Mouse (Mus musculus) embryo, embryonic 10.5 days (tissue): ENCODE data around the gene Klhl12.
A peak's percentile ranks its signal among the peaks of the same experiment; 100 is the strongest.
"Not testable (repeated sequence)": the region's sequence is repeated elsewhere in the genome, so short reads cannot be mapped to it uniquely, and the experiment has no call there.

Experiments
- DNase-seq: peaks from one replicate; pipeline ENCODE4 v3.0.0-alpha.2; 2015; ENCODE audit warnings: low spot score

The Klhl12 gene

DNA sequence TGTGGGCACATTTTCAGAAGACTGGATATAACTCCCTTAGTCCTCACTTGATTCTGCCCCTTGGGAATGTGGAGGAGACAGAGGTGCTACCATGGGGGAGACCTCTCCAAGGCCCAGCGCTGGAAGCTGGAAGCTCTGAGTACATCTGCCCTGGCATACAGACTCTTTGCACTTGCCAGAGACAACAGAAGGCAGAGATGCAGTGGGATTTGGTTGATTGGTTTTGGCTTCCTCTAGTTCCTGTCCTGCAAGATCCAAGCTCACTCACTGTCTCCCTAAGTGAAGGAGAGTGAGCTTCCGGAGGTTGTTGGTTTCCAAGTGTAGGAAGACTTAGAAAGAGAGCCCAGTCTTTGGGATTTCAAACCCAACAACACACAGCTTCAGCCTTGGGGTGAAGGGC lies 60.6 kb downstream of the Klhl12 start:
- DNase-seq, result no peak

DNA sequence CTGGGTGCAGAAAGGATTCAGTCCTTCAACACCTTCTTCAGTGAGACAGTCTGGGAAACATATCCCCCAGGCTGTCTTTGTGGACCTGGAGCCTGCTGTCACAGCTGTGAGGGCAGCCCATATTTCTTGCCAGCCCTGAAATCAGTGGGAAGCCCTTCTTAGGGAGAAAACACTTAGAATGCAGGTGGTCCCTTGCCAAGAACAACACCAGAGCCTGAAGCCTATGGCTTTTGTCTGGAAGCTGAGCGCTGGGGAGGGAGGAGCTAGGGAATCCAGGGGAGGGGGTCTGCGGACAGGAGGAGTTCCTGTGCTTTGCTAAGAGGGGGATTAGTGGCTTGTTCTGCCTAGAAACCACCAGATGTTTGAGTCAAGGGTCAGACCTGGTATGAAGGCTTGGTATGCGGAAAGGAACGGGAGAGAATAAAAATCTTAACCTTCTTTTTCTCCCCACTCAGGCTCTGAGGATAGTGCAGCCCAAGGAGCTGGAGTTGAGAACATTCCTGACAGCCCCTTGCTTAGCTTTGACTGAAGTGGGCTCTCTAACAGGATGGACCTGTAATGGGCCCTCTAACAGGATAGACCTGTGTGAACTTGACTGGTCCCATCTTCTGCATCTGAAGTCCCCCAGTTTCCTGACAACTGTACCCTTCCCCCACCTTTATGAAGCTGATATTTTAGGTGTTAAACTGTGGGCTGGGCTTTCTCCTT lies 61.3 kb downstream of the Klhl12 start:
- peak; percentile 78 for DNase-seq

DNA sequence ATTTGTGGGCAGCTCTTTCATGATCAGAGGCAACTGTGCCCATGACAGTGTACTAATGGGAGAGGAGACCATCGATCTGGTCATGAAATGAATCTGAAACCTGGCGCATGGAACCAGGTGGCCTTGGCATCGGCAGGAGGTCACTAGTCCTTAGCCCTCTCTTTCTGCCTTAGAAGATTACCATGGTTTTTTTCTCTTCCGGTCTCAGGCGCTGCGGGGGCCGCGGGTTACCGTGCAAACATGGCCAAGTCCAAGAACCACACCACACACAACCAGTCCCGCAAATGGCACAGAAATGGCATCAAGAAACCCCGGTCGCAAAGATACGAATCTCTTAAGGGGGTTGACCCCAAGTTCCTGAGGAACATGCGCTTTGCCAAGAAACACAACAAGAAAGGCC lies 62.5 kb downstream of the Klhl12 start:
- not testable (repeated sequence) for DNase-seq

DNA sequence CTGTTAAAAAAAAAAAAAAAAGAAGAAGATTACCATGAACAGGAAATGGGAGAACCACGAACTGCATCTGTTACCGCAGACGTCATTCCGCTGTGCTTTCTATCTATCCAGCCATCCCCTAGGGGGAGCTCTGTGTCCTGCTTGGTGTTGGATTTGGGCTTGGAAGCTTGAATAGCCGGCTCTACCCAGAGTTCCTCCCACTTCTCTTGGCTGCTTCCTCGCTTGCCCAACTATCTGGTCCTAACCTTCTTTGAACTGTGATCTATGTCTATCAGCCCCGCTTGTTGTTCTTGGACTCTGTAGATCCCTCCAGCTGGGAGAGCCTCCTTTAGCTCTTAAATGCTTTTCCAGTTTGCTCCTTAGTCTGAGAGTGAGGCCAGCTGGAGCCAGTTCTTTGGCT lies 63.3 kb downstream of the Klhl12 start:
- peak; percentile 90 for DNase-seq

DNA sequence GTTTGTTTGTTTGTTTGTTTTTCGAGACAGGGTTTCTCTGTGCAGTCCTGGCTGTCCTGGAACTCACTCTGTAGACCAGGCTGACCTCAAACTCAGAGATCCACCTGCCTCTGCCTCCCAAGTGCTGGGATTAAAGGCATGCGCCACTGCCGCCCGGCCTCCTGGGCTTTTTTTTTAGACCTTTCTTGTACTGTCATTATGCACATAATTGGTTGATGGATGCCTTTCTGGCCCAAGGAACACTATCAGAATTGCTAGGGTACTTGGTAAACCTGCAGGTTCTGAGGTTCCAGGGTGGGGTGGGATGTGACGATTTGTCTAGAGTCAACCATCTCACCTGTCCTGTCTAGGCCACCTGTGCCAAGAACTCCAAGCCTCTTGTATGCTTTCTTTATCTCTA lies 63.9 kb downstream of the Klhl12 start:
- DNase-seq, result not testable (repeated sequence)

DNA sequence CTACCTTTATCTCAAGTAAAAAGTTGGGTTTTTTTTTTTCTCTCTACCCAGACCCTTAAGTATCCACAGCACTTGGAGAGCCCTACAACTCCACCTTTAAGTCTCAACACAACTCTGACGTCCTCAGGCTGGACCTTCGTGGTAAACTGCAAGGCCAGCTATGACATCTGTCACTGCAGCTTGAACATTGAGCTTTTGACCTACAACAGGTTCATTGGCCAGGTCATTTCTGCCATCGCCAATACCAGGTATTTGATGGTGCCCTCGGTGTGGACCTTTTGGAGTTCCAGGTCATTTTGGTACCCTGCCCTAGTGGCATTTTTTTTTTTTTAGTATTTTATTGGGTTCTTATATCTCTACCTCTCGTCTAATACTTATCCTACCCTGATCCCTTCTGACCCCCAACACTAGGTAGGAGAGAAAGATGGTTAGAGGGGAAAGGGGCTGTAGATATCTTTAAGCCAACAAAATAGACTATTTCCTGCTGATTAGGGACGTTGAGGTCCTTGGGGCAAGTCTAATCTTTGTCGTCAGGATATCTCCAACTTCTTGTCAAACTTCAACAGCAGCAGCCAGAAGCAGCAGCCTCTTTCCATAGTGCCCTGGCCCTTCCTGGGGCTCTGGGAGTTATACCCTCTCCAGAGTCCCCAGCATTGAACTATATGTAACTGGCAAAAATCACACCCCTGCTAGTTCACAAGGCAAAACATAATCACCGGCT lies 64.8 kb downstream of the Klhl12 start:
- DNase-seq, result no peak

DNA sequence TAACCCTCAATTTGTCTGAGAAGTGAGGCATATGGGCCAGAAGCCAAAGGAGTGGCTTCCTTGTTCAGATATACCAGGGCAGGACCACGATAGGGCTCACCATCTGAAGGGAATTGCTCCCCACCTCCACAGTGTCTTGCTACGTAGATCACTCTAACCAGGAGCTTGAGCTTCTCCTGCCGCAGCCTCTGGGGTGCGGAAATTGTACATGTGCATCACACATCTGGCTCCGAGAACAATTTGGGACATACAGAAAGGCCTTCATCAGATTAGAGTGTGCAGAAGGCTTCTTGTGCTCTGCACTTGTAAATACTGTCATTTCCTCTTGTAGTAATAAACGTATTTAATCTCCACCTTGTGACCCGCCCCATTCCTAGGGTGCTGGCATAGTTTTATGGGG lies 65.8 kb downstream of the Klhl12 start:
- no peak for DNase-seq

DNA sequence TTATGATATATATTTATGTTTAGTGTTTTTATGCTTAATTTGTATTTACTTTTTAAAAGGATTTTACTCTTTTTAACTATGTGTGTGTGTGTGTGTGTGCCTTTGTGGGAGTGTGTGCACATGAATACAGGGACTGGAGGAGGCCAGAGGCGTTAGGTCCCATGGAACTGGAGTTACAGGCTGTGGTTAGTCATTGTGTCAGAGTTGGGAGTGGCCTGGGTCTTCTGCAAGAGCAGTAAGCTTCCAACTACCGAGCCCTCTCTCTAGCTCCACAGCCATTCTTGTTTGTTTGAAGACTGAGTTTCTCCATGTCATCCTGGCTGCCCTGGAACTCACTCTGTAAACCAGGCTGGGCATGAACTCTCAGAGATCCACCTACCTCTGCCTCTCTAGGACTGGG lies 67.0 kb downstream of the Klhl12 start:
- DNase-seq, result no peak

DNA sequence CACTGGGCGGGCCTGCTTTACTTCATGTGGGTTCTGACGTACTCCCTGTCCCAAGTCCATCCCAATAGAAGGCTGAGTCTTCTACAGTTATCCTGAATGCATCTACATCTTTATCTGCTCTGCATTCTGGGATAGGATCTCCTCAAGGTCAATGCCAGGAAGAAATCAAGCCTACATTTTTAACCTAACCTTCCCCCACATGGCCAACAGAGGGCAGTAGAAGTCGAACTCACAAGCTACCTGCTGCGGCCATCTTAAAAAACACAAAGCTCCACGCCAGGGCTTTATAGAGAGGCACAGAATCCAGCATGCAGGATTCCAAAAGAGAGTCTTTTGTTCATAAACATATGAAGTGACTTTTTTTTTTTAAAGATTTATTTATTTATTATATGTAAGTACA lies 69.1 kb downstream of the Klhl12 start:
- no peak for DNase-seq

DNA sequence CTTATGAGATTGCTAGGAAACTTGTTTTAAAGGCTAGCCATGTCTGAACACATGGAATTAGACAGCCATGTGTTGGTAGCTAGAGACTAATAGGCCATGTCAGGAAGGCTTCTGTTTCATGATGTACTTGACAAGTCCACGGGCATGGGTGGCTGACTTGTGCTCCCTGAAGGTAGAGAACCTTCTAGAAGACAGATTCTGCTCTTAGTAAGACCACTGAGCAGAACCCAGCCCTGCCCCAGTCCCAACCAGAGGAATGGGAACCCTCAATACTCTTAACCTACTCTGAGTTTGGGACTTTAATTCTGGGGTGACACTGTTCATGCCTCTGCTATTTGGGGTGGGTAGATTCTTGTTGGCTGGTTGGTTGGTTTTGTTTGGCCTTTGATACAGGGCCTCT lies 69.7 kb downstream of the Klhl12 start:
- no peak for DNase-seq

DNA sequence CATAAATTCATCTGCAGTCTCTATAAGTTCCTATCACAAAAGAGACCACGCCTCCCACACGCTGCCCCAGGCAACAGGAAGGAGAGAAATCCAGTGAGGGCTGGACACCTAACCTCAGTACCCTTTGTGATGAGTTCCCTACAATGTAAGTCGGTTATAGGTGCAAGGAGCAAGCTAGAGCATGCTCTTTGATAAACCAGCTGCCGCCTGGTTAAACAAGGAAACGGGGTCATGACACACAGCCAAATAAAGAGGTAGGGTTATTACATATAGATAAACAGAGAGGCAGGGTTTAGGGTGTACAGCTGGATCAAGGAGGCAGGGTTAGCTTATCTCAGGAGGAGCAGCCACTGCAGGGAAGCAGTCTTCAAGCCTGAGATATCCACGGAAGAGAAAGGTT lies 71.4 kb downstream of the Klhl12 start:
- no peak for DNase-seq

DNA sequence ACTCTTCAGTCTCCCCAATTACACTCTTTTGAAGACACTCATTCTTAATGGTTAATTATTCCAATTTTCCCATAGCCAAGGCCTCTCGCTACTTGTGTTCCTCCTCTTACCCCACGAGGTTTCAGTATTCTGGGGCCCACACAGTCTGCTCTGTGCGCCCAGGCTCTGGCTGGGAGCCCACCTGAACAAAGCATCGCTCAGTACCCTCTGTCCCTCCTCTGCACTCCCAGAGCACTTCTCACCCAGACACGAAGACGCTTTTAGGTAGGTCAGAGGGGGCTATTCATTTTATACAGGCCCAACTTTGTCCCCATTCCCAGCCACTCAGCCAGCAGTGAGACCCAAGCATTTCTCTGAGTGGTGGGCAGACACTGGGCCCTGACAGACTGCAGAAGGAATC lies 75.3 kb downstream of the Klhl12 start:
- DNase-seq, result no peak

DNA sequence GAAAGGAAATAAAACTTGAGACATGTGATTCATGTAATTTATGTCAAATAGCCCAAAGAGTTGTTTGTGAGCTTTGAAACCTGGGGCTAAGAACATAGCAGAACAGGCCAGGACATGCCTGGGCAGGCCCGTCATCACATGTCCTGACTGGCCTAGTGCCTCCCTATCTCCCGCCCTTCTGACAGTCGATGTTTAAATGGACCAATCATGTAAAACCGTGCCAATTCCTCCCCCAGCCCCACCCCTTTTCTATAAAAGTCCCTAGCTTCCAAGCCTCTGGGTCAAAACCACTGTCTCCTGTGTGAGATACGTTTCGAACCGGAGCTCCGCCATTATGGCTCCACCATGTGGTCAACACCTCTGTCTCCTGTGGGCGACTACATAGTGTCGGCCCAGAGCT lies 78.4 kb downstream of the Klhl12 start:
- not testable (repeated sequence) for DNase-seq

DNA sequence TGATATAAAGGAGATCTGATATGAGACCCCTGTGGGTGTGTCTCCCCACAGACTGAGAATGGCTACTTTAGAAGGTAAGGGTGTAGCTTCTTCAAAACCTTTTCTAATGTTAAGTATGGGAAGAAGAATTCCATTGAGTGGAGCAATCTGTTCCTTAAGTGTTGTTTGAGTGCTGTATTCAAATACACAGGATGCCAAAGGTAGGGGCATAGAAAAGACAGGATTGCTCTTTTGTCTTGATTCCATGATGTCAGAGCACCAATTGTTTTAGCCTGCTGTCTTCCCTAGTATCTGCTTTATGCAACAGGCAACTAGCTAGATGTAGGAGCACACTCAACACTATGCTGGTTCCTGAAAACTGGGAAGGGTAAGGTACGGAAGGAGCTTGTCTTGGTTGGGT lies 79.7 kb downstream of the Klhl12 start:
- DNase-seq, result no peak

DNA sequence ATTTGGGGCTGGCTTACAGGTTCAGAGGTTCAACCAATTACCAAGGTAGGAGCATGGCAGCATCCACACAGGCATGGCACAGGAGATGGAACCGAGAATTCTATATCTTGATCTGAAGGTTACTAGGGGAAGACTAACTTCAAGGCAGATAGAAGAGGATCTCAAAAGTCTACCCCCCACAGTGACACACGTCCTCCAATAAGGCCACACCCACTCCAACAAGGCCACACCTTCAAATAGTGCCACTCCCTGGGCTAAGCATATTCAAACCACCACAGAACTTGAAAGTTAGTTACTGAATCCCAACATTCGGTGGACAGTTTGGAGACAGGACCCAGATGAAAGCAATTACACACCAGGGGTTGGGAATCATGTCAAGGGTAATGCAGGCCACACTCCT lies 80.2 kb downstream of the Klhl12 start:
- no peak for DNase-seq

DNA sequence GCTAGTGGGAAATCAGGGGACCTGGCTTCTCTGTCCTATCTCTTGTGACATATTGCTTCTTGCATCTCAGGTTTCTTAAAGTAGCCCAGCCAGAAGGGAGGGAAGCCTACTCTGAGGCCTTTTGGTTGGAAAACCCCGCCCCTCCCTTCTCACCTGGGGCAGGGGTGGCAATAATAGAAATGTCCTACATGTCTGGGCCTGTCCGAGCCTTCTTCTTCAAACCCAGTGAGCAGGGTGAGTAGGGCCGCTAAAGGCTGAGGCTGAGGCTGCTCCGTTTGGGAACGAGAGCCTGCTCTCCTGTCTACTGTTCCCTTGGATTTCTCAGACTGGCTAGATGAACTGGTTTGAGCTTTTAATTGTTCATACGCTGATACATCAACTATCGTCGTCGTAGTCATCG lies 85.3 kb downstream of the Klhl12 start:
- no peak for DNase-seq
